Mouse (Mus musculus): ENCODE measurements around the gene Keap1. TPM values are rescaled to one million over a fixed set of nuclear protein-coding genes. Genes with fewer than 3 reads are reported as not detected.

Keap1 gene
- total RNA-seq, 2 experiments from 2014 or later = 49.2 to 51.0 TPM

DNA sequence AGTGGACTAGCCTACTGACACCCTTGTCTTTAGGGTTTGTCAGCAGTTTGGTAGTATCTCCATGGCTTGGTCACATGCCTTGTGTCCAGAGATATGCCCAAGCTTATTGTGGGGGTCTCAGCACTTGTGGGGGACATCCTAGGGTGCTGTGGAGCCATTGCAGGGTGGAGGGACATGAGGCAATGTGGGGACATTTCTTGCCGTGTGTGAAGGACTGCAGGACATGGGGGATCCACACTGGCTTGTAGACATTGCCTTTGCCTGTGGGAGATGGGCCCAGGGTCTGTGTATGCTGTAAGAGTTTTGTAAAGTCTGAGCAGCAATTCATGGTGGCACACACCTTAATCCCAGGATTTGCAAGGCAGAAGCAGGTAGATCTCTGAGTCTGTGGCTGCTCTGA, 58.3 kb downstream of the Keap1 start:
- intact Hi-C loops (cut with DNase I) = no loop called here
- DNase-seq (ENCODE audit: low spot score in 2 of 2) = no peak

- intact Hi-C loops (cut with DNase I) = no loop called here
Measured at GRCm38 (mm10) chr9:21180402-21180801, 58.8 kb downstream of the Keap1 start.

More at GRCm38 (mm10) chr9:21180402-21180801, 58.8 kb downstream of the Keap1 start:
- DNase-seq (ENCODE audit: low spot score in 2 of 2) = no peak

Other genes with a start within 250 kb of the Keap1 start
- gene Mrpl4, start 236.6 kb downstream of the Keap1 start, total RNA-seq (2021) = 10 to 100 TPM; 61.5 to 64.2 TPM
- 1 to 10 TPM; 3.3 to 3.5 TPM for gene Icam1, start 223.4 kb downstream of the Keap1 start, total RNA-seq (2021)
- 1 to 10 TPM in 1 of 2 experiments, under 1 TPM in 1; 0.80 to 1.1 TPM for gene Icam4, start 210.0 kb downstream of the Keap1 start, total RNA-seq (2021)
- 100 to 1,000 TPM; 236 to 267 TPM for gene Icam5, start 207.3 kb downstream of the Keap1 start, total RNA-seq (2021)
- gene Zglp1, start 172.3 kb downstream of the Keap1 start, total RNA-seq (2021) = 1 to 10 TPM in 1 of 2 experiments, not detected in 1; 1.3 TPM
- 1 to 10 TPM; 1.5 to 2.6 TPM for gene Gm49373, start 166.3 kb downstream of the Keap1 start, total RNA-seq (2021)
- 10 to 100 TPM; 59.2 to 63.0 TPM for gene Fdx1l, start 165.7 kb downstream of the Keap1 start, total RNA-seq (2021)
- 1 to 10 TPM; 1.6 to 3.0 TPM for gene Gm38431, start 147.4 kb downstream of the Keap1 start, total RNA-seq (2021)
- gene Raver1, start 147.4 kb downstream of the Keap1 start, total RNA-seq (2021) = 10 to 100 TPM; 26.4 to 27.9 TPM
- 10 to 100 TPM; 11.6 to 12.7 TPM for gene Tyk2, start 108.1 kb downstream of the Keap1 start, total RNA-seq (2021)
- 100 to 1,000 TPM; 144 to 153 TPM for gene Cdc37, start 89.4 kb downstream of the Keap1 start, total RNA-seq (2021)
- 10 to 100 TPM; 88.9 to 94.4 TPM for gene Pde4a, start 73.6 kb downstream of the Keap1 start, total RNA-seq (2021)
- gene S1pr5, start 9.1 kb upstream of the Keap1 start, total RNA-seq (2021) = 1 to 10 TPM; 7.8 to 8.3 TPM
- 10 to 100 TPM; 40.7 to 49.2 TPM for gene Atg4d, start 25.9 kb upstream of the Keap1 start, total RNA-seq (2021)
- 10 to 100 TPM; 34.6 to 35.7 TPM for gene Kri1, start 48.6 kb upstream of the Keap1 start, total RNA-seq (2021)
- gene Cdkn2d, start 52.0 kb upstream of the Keap1 start, total RNA-seq (2021) = 10 to 100 TPM; 54.4 to 58.4 TPM
- 1 to 10 TPM in 1 of 2 experiments, under 1 TPM in 1; 0.89 to 1.3 TPM for gene Ap1m2, start 73.0 kb upstream of the Keap1 start, total RNA-seq (2021)
- gene Slc44a2, start 81.3 kb upstream of the Keap1 start, total RNA-seq (2021) = 10 to 100 TPM; 43.9 to 51.4 TPM
- gene Ilf3, start 128.5 kb upstream of the Keap1 start, total RNA-seq (2021) = 10 to 100 TPM; 68.0 to 77.7 TPM
- gene Qtrt1, start 172.5 kb upstream of the Keap1 start, total RNA-seq (2021) = 10 to 100 TPM; 22.2 to 30.7 TPM
- gene Dnm2, start 185.5 kb upstream of the Keap1 start, total RNA-seq (2021) = 10 to 100 TPM; 55.5 to 63.4 TPM